Mouse (Mus musculus): ENCODE results near the gene Prdm2. TPM values are rescaled to one million over a fixed set of nuclear protein-coding genes. Genes with fewer than 3 reads are reported as not detected.

Prdm2 gene
- polyA plus RNA-seq, 1 experiment from 2014 or later = 5.2 TPM

GRCm38 (mm10) chr4:143231790-143232422 is 19.1 kb upstream of the Prdm2 start:
- Histone ChIP-seq H3K27me3 (replicated peaks) (no peaks in the 10 kb centered on the region), H3K27ac (no peak overlapping the region), H3K9ac (no peak overlapping the region), H3K4me3 (no peak overlapping the region), H3K4me1 (no peaks in the 10 kb centered on the region), H3K36me3 (no peaks in the 10 kb centered on the region), H3K9me3 (replicated peaks) (no peaks in the 10 kb centered on the region), H3K4me2 (no peak overlapping the region)
- ATAC-seq = 0 out of 2 replicates have a peak, but pooled peaks have one; percentile 40
- WGBS (ENCODE audit: insufficient replicate concordance) = 71% methylated on average over 10 of the region's 10 CpGs

- Histone ChIP-seq H3K27me3 (replicated peaks) (no peaks in the 10 kb centered on the region), H3K4me3 (no peak overlapping the region), H3K9ac (no peak overlapping the region), H3K27ac (no peak overlapping the region), H3K4me2 (no peak overlapping the region), H3K36me3 (no peaks in the 10 kb centered on the region), H3K4me1 (no peaks in the 10 kb centered on the region), H3K9me3 (replicated peaks) (no peaks in the 10 kb centered on the region)
- no peak for ATAC-seq
- WGBS (ENCODE audit: insufficient replicate concordance) = 70% methylated on average over 3 of the region's 3 CpGs
Measured at GRCm38 (mm10) chr4:143231110-143231509, 18.3 kb upstream of the Prdm2 start.

GRCm38 (mm10) chr4:143227976-143228375 is 15.2 kb upstream of the Prdm2 start:
- ATAC-seq = no peak
- H3K4me2 ChIP-seq = no peak overlapping the region
- no peaks in the 10 kb centered on the region for H3K4me1 ChIP-seq
- H3K9ac ChIP-seq = no peak overlapping the region
- no peaks in the 10 kb centered on the region for H3K36me3 ChIP-seq
- H3K4me3 ChIP-seq = no peak overlapping the region
- 49% methylated on average over 5 of the region's 5 CpGs for WGBS (ENCODE audit: insufficient replicate concordance)
- H3K27ac ChIP-seq = no peak overlapping the region
- H3K9me3 ChIP-seq (replicated peaks) = no peaks in the 10 kb centered on the region
- no peaks in the 10 kb centered on the region for H3K27me3 ChIP-seq (replicated peaks)

GRCm38 (mm10) chr4:143225886-143226285 is 13.1 kb upstream of the Prdm2 start:
- Histone ChIP-seq H3K9me3 (replicated peaks) (no peaks in the 10 kb centered on the region), H3K27me3 (replicated peaks) (no peaks in the 10 kb centered on the region), H3K36me3 (no peaks in the 10 kb centered on the region), H3K27ac (no peak overlapping the region), H3K4me2 (no peak overlapping the region), H3K4me1 (no peaks in the 10 kb centered on the region), H3K4me3 (no peak overlapping the region), H3K9ac (no peak overlapping the region)
- no peak for ATAC-seq
- 59% methylated on average over 9 of the region's 9 CpGs for WGBS (ENCODE audit: insufficient replicate concordance)

GRCm38 (mm10) chr4:143219316-143219751 is 6.5 kb upstream of the Prdm2 start:
- no peak overlapping the region for H3K9ac ChIP-seq
- no peak overlapping the region for H3K27ac ChIP-seq
- no peak overlapping the region for H3K4me2 ChIP-seq
- H3K36me3 ChIP-seq = no peaks in the 10 kb centered on the region
- 0 out of 2 replicates have a peak, but pooled peaks cover 7% of the 10 kb centered on the region for H3K27me3 ChIP-seq (replicated peaks)
- no peaks in the 10 kb centered on the region; the same call in 1 of the 2 replicates for H3K4me1 ChIP-seq
- ATAC-seq = no peak
- H3K9me3 ChIP-seq (replicated peaks) = no peaks in the 10 kb centered on the region
- H3K4me3 ChIP-seq = no peak overlapping the region
- WGBS (ENCODE audit: insufficient replicate concordance) = 37% methylated on average over 9 of the region's 9 CpGs

- no peak overlapping the region for H3K4me2 ChIP-seq
- no peak overlapping the region for H3K4me3 ChIP-seq
- H3K9ac ChIP-seq = no peak overlapping the region
- H3K36me3 ChIP-seq = no peaks in the 10 kb centered on the region
- no peak for ATAC-seq
- no peaks in the 10 kb centered on the region for H3K9me3 ChIP-seq (replicated peaks)
- no peak overlapping the region for H3K27ac ChIP-seq
- no peaks in the 10 kb centered on the region; the same call in 1 of the 2 replicates for H3K4me1 ChIP-seq
- 0 out of 2 replicates have a peak, but pooled peaks cover 7% of the 10 kb centered on the region for H3K27me3 ChIP-seq (replicated peaks)
- 51% methylated on average over 2 of the region's 2 CpGs for WGBS (ENCODE audit: insufficient replicate concordance)
Measured at GRCm38 (mm10) chr4:143218858-143219257, 6.1 kb upstream of the Prdm2 start.

GRCm38 (mm10) chr4:143217189-143217588 is 4.4 kb upstream of the Prdm2 start:
- Histone ChIP-seq H3K27me3 (replicated peaks) (0 out of 2 replicates have a peak, but pooled peaks cover 7% of the 10 kb centered on the region), H3K36me3 (no peaks in the 10 kb centered on the region), H3K27ac (no peak overlapping the region), H3K4me1 (peaks cover 7% of the 10 kb centered on the region), H3K4me2 (no peak overlapping the region), H3K9me3 (replicated peaks) (no peaks in the 10 kb centered on the region), H3K4me3 (no peak overlapping the region), H3K9ac (no peak overlapping the region)
- no peak for ATAC-seq
- 70% methylated on average over 7 of the region's 7 CpGs for WGBS (ENCODE audit: insufficient replicate concordance)

GRCm38 (mm10) chr4:143214221-143214797 is 1.5 kb upstream of the Prdm2 start:
- no peak for ATAC-seq
- no peaks in the 10 kb centered on the region for H3K9me3 ChIP-seq (replicated peaks)
- H3K27ac ChIP-seq = no peak overlapping the region
- no peak overlapping the region for H3K4me2 ChIP-seq
- WGBS (ENCODE audit: insufficient replicate concordance) = 47% methylated on average over 3 of the region's 3 CpGs
- H3K4me3 ChIP-seq = no peak overlapping the region
- H3K4me1 ChIP-seq = peaks cover 20% of the 10 kb centered on the region
- H3K9ac ChIP-seq = no peak overlapping the region
- H3K27me3 ChIP-seq (replicated peaks) = 0 out of 2 replicates have a peak, but pooled peaks cover 5% of the 10 kb centered on the region
- no peaks in the 10 kb centered on the region for H3K36me3 ChIP-seq

GRCm38 (mm10) chr4:143213571-143213970 is 776 bp upstream of the Prdm2 start:
- no peaks in the 10 kb centered on the region for H3K36me3 ChIP-seq
- peaks cover 20% of the 10 kb centered on the region for H3K4me1 ChIP-seq
- WGBS (ENCODE audit: insufficient replicate concordance) = 66% methylated on average over 4 of the region's 4 CpGs
- ATAC-seq = no peak
- H3K27ac ChIP-seq = no peak overlapping the region
- no peak overlapping the region for H3K4me3 ChIP-seq
- no peaks in the 10 kb centered on the region for H3K9me3 ChIP-seq (replicated peaks)
- H3K27me3 ChIP-seq (replicated peaks) = 0 out of 2 replicates have a peak, but pooled peaks cover 4% of the 10 kb centered on the region
- no peak overlapping the region for H3K4me2 ChIP-seq
- H3K9ac ChIP-seq = no peak overlapping the region

GRCm38 (mm10) chr4:143213175-143213479 is 332 bp upstream of the Prdm2 start:
- Histone ChIP-seq H3K27ac (peak overlapping the region; percentile 85), H3K4me1 (peaks cover 20% of the 10 kb centered on the region), H3K36me3 (no peaks in the 10 kb centered on the region), H3K9me3 (replicated peaks) (no peaks in the 10 kb centered on the region), H3K4me2 (peak overlapping the region; percentile 78), H3K4me3 (peak overlapping the region; percentile 84), H3K9ac (peak overlapping the region; percentile 88; the same call in 1 of the 2 replicates), H3K27me3 (replicated peaks) (0 out of 2 replicates have a peak, but pooled peaks cover 4% of the 10 kb centered on the region)
- ATAC-seq = peak; percentile 14
- 90% methylated on average over 3 of the region's 3 CpGs for WGBS (ENCODE audit: insufficient replicate concordance)

GRCm38 (mm10) chr4:143211584-143212340 is 1.0 kb downstream of the Prdm2 start:
- H3K27ac ChIP-seq = peak overlapping the region; percentile 85
- H3K9me3 ChIP-seq (replicated peaks) = no peaks in the 10 kb centered on the region
- H3K36me3 ChIP-seq = no peaks in the 10 kb centered on the region
- H3K27me3 ChIP-seq (replicated peaks) = no peaks in the 10 kb centered on the region
- peak overlapping the region; percentile 88 for H3K9ac ChIP-seq
- ATAC-seq = peak; percentile 66
- peak overlapping the region; percentile 84 for H3K4me3 ChIP-seq
- H3K4me2 ChIP-seq = peak overlapping the region; percentile 78
- peaks cover 20% of the 10 kb centered on the region for H3K4me1 ChIP-seq
- WGBS (ENCODE audit: insufficient replicate concordance) = 5% methylated on average over 43 of the region's 43 CpGs

- Histone ChIP-seq H3K36me3 (no peaks in the 10 kb centered on the region), H3K4me2 (no peak overlapping the region), H3K4me3 (no peak overlapping the region), H3K9ac (no peak overlapping the region), H3K27ac (no peak overlapping the region), H3K9me3 (replicated peaks) (no peaks in the 10 kb centered on the region), H3K27me3 (replicated peaks) (no peaks in the 10 kb centered on the region), H3K4me1 (peaks cover 20% of the 10 kb centered on the region)
- no peak for ATAC-seq
- WGBS (ENCODE audit: insufficient replicate concordance) = 73% methylated on average over 2 of the region's 2 CpGs
Measured at GRCm38 (mm10) chr4:143209997-143210396, 2.8 kb downstream of the Prdm2 start.
